Mouse (Mus musculus) lung, adult 2 months (tissue): Measurements from ENCODE around the gene Pcca.

ENCODE experiments used
- CTCF ChIP-seq: fragments of 200-500 bp; IDR thresholded peaks from 2 replicates; pipeline ENCODE4 v1.5.1; 2011; ENCODE audit warnings: mild to moderate bottlenecking, low read length, control low read depth; ENCODE audit not compliant: insufficient read depth
- POLR2A ChIP-seq: fragments of 200-500 bp; IDR thresholded peaks from 2 replicates; pipeline ENCODE4 v1.6.1; 2011; ENCODE audit warnings: low read depth, mild to moderate bottlenecking, control low read depth, low read length, borderline replicate concordance; ENCODE audit errors: extremely low read depth

DNA sequence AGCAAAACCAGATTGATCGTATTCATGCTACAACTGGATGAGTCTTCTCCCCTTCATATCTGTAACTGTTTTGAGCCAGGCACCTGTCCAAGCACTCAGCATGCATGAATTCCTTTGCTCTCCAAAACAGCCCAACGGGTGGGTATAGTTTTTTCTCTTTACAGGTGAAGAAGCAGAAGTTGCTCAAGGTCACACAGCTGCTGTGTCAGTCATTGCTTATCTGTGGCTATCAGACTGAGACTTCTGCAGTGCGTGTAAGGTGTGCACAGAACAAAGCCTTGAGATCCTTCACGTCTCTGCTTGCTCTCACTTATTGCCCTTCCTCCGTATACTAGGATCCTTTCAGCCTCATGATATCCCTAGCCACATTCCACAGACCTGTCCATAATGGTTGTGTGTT is 63.4 kb downstream of the Pcca start:
- TF ChIP-seq CTCF (no peak), POLR2A (no peak)
